In genomic region chr1:159045870-159046385, GRCm38 (mm10) we compare ENCODE assay signal across 25 mouse cellular contexts.
DNase-seq lines count a peak whose midpoint lies in the region; ATAC-seq and TF ChIP-seq lines count a peak whose summit lies in the region.
"Had no signal": no experiment of that assay in that cellular context is flagged by ENCODE, and none has a peak within 500 bp of the region (broad histone marks: within the 10 kb centered on the region; RNA-seq: fewer than 3 reads in every experiment).

No protein-coding gene starts in this region.

- no peak overlapping the region for H3K9ac ChIP-seq in midbrain, embryonic 11.5 days (ENCODE audit: low read length)
- H3K9ac ChIP-seq in stomach, embryonic 15.5 days, result no peak overlapping the region
- H3K9ac ChIP-seq in stomach, postnatal 0 days (ENCODE audit: low read length), result no peak overlapping the region
- H3K9ac ChIP-seq: embryonic facial prominence, embryonic 13.5 days; forebrain, embryonic 12.5 days; heart, embryonic 15.5 days; hindbrain, embryonic 15.5 days had no signal

- no peak overlapping the region for H3K4me3 ChIP-seq in midbrain, embryonic 11.5 days (ENCODE audit: low read depth, low read length)
- no peak overlapping the region for H3K4me3 ChIP-seq in midbrain, embryonic 10.5 days
- no peak overlapping the region for H3K4me3 ChIP-seq in stomach, embryonic 15.5 days (replicated peaks)
- no peak overlapping the region for H3K4me3 ChIP-seq in stomach, postnatal 0 days (ENCODE audit: low read depth, low read length)
- H3K4me3 ChIP-seq: embryonic facial prominence, embryonic 13.5 days; forebrain, embryonic 12.5 days; heart, adult 2 months; heart, embryonic 15.5 days; hindbrain, embryonic 15.5 days had no signal

- no peaks in the 10 kb centered on the region for H3K4me1 ChIP-seq in midbrain, embryonic 11.5 days (ENCODE audit: control insufficient read depth, insufficient read depth, low read length)
- H3K4me1 ChIP-seq in midbrain, embryonic 10.5 days, result no peaks in the 10 kb centered on the region
- no peaks in the 10 kb centered on the region for H3K4me1 ChIP-seq in stomach, embryonic 15.5 days
- H3K4me1 ChIP-seq in stomach, postnatal 0 days (replicated peaks; ENCODE audit: control insufficient read depth, insufficient read depth), result no peaks in the 10 kb centered on the region
- H3K4me1 ChIP-seq: embryonic facial prominence, embryonic 13.5 days; forebrain, embryonic 12.5 days; heart, embryonic 15.5 days; hindbrain, embryonic 15.5 days had no signal

- H3K27me3 ChIP-seq in midbrain, embryonic 11.5 days (ENCODE audit: control insufficient read depth, insufficient read depth, low read length), result no peaks in the 10 kb centered on the region
- no peaks in the 10 kb centered on the region for H3K27me3 ChIP-seq in midbrain, embryonic 10.5 days (ENCODE audit: low read depth, poor library complexity, severe bottlenecking)
- no peaks in the 10 kb centered on the region for H3K27me3 ChIP-seq in stomach, embryonic 15.5 days (replicated peaks)
- H3K27me3 ChIP-seq in stomach, postnatal 0 days (ENCODE audit: control insufficient read depth, insufficient read depth, low read length), result no peaks in the 10 kb centered on the region
- H3K27me3 ChIP-seq: embryonic facial prominence, embryonic 13.5 days; forebrain, embryonic 12.5 days; heart, embryonic 15.5 days; hindbrain, embryonic 15.5 days had no signal

- TF ChIP-seq CTCF in stomach, postnatal 0 days (IDR thresholded peaks at IDR 0.05; ENCODE audit: low read depth), result no peak

- no peak for ATAC-seq in midbrain, embryonic 11.5 days (ENCODE audit: low FRiP score)
- ATAC-seq in stomach, embryonic 15.5 days (ENCODE audit: insufficient read depth, low FRiP score, low read depth), result 0 out of 2 replicates have a peak, but pooled peaks have one; percentile 27
- ATAC-seq in stomach, postnatal 0 days (ENCODE audit: low FRiP score, low TSS enrichment), result no peak
- ATAC-seq: CD4-positive, CD25-positive, alpha-beta regulatory T cell, adult 4 months; forebrain, embryonic 16.5 days had no signal

- DNase-seq in cerebellum, postnatal 10 days, result peak; percentile 35 to 48
- DNase-seq in cerebellum, postnatal 25 days, result no peak
- peak; percentile 6 for DNase-seq in gastrocnemius, postnatal 14 days
- no peak for DNase-seq in gastrocnemius, postnatal 10 days
- DNase-seq in midbrain, embryonic 11.5 days (ENCODE audit: low spot score, missing footprints), result peak; percentile 19
- no peak for DNase-seq in midbrain, embryonic 10.5 days (ENCODE audit: low spot score)
- DNase-seq in stomach, postnatal 0 days (ENCODE audit: low spot score), result no peak
- DNase-seq: adrenal gland, adult 8-10 months; adrenal gland, postnatal 36 days; B cell, adult 2 months; cerebellum, adult 11 months; cerebellum, adult 8-10 months; cerebellum, postnatal 36 days; gastrocnemius, postnatal 25 days; heart, adult 2 months; heart, postnatal 14 days had no signal

- intact Hi-C loops in gastrocnemius, postnatal 14 days (cut with DNase I; ENCODE audit: low total_unique reads), result no loop called here

- H3K9me3 ChIP-seq in midbrain, embryonic 11.5 days (ENCODE audit: control insufficient read depth, low read length), result no peaks in the 10 kb centered on the region
- H3K9me3 ChIP-seq in midbrain, embryonic 10.5 days (replicated peaks), result no peaks in the 10 kb centered on the region
- H3K9me3 ChIP-seq in stomach, embryonic 15.5 days, result no peaks in the 10 kb centered on the region
- no peaks in the 10 kb centered on the region for H3K9me3 ChIP-seq in stomach, postnatal 0 days (ENCODE audit: control insufficient read depth, low read length)
- H3K9me3 ChIP-seq: embryonic facial prominence, embryonic 13.5 days; forebrain, embryonic 12.5 days; heart, embryonic 15.5 days; hindbrain, embryonic 15.5 days had no signal

- H3K36me3 ChIP-seq in midbrain, embryonic 11.5 days (ENCODE audit: control insufficient read depth, insufficient read depth, low read length), result no peaks in the 10 kb centered on the region
- H3K36me3 ChIP-seq in midbrain, embryonic 10.5 days, result no peaks in the 10 kb centered on the region
- no peaks in the 10 kb centered on the region for H3K36me3 ChIP-seq in stomach, embryonic 15.5 days
- H3K36me3 ChIP-seq in stomach, postnatal 0 days (ENCODE audit: control insufficient read depth, insufficient read depth, low read length), result no peaks in the 10 kb centered on the region
- H3K36me3 ChIP-seq: embryonic facial prominence, embryonic 13.5 days; forebrain, embryonic 12.5 days; G1E; heart, embryonic 15.5 days; hindbrain, embryonic 15.5 days had no signal

- no peak overlapping the region for H3K4me2 ChIP-seq in midbrain, embryonic 11.5 days
- no peak overlapping the region for H3K4me2 ChIP-seq in stomach, embryonic 15.5 days
- H3K4me2 ChIP-seq in stomach, postnatal 0 days (replicated peaks; ENCODE audit: low read depth), result no peak overlapping the region
- H3K4me2 ChIP-seq: embryonic facial prominence, embryonic 13.5 days; forebrain, embryonic 12.5 days; heart, embryonic 11.5 days; heart, embryonic 15.5 days; hindbrain, embryonic 15.5 days had no signal

- no peak for TF ChIP-seq EP300 in stomach, postnatal 0 days (optimal IDR thresholded peaks at IDR 0.05)

- H3K27ac ChIP-seq in midbrain, embryonic 11.5 days (ENCODE audit: low read depth, low read length), result no peak overlapping the region
- H3K27ac ChIP-seq in midbrain, embryonic 10.5 days (replicated peaks), result no peak overlapping the region
- H3K27ac ChIP-seq in stomach, embryonic 15.5 days, result no peak overlapping the region
- H3K27ac ChIP-seq in stomach, postnatal 0 days (replicated peaks), result no peak overlapping the region
- H3K27ac ChIP-seq: embryonic facial prominence, embryonic 13.5 days; forebrain, embryonic 12.5 days; heart, adult 2 months; heart, embryonic 15.5 days; hindbrain, embryonic 15.5 days had no signal

- 72% methylated on average over 4 of the region's 4 CpGs for WGBS in midbrain, embryonic 11.5 days
- WGBS in midbrain, embryonic 10.5 days, result 78% methylated on average over 4 of the region's 4 CpGs
- 63% methylated on average over 4 of the region's 4 CpGs for WGBS in stomach, embryonic 15.5 days
- 66% methylated on average over 4 of the region's 4 CpGs for WGBS in stomach, postnatal 0 days

Comparison
In these comparisons a context has a peak if more than half of its experiments do, and no peak if none do; other contexts are left out.
1. DNase-seq: peak in cerebellum, postnatal 10 days (2 of 2), gastrocnemius, postnatal 14 days (single experiment) and midbrain, embryonic 11.5 days (single experiment); none in cerebellum, postnatal 25 days (0 of 2), gastrocnemius, postnatal 10 days (single experiment), midbrain, embryonic 10.5 days (single experiment) and stomach, postnatal 0 days (single experiment).